Mouse (Mus musculus): ENCODE measurements at regions not wholly inside any gene's neighbourhood (a gene's known extent, or its start where the extent isn't known, plus 50 kb on each side); places are given as distances from the start of the nearest gene placed in this dataset.
A peak's percentile ranks its signal among the peaks of the same experiment; 100 is the strongest.

- WGBS, result 84% methylated on average over 6 of the region's 6 CpGs
- H3K9me3 ChIP-seq, result no peaks in the 10 kb centered on the region
- DNase-seq (ENCODE audit: extremely low spot score, low spot score), result no peak
- no peak overlapping the region for H3K4me3 ChIP-seq
- peaks cover 16% of the 10 kb centered on the region for H3K4me1 ChIP-seq
- no peaks in the 10 kb centered on the region for H3K36me3 ChIP-seq (replicated peaks)
- H3K27ac ChIP-seq, result no peak overlapping the region
- no peaks in the 10 kb centered on the region for H3K27me3 ChIP-seq (ENCODE audit: poor library complexity, severe bottlenecking)
These were observed 574.6 kb downstream of the Stpg2 start for GRCm38 (mm10) chr3:139780054-139780453.

DNA sequence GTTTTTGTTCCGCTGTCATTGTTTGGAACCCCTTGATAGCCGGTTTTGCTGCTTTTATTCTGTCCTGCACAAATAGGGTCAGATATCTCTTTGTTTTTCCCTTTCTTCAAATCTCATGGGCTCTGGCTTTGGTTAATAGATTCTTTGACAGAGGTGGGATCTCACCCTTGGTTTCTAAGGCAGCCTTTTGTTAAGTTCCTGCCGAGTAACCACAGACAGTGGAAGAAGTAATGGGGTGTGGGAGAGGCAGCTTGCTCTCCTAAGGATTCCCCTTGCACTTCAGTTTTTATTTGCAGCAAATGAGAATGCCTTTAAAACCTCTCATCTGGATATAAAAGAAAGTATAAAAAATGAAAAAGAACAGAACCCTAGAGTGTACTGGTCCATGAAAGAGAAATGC, 577.9 kb downstream of the Stpg2 start:
- no peak for DNase-seq (ENCODE audit: extremely low spot score, low spot score)
- no peaks in the 10 kb centered on the region for H3K36me3 ChIP-seq (replicated peaks)
- H3K4me1 ChIP-seq, result peaks cover 16% of the 10 kb centered on the region
- no peak overlapping the region for H3K4me3 ChIP-seq
- H3K27ac ChIP-seq, result no peak overlapping the region
- H3K27me3 ChIP-seq (ENCODE audit: poor library complexity, severe bottlenecking), result no peaks in the 10 kb centered on the region
- H3K9me3 ChIP-seq, result no peaks in the 10 kb centered on the region
- WGBS, result 39% methylated on average over 3 of the region's 3 CpGs

GRCm38 (mm10) chr3:139786510-139786909, 581.0 kb downstream of the Stpg2 start:
- peaks cover 16% of the 10 kb centered on the region for H3K4me1 ChIP-seq
- WGBS, result 88% methylated on average over 1 of the region's 1 CpGs
- no peak overlapping the region for H3K27ac ChIP-seq
- H3K36me3 ChIP-seq (replicated peaks), result no peaks in the 10 kb centered on the region
- no peak overlapping the region for H3K4me3 ChIP-seq
- no peaks in the 10 kb centered on the region for H3K27me3 ChIP-seq (ENCODE audit: poor library complexity, severe bottlenecking)
- no peaks in the 10 kb centered on the region for H3K9me3 ChIP-seq
- DNase-seq (ENCODE audit: extremely low spot score, low spot score), result no peak

- H3K36me3 ChIP-seq (replicated peaks), result no peaks in the 10 kb centered on the region
- whole genome bisulfite sequencing, result 96% methylated on average over 2 of the region's 2 CpGs
- peaks cover 4% of the 10 kb centered on the region for H3K4me1 ChIP-seq
- no peak overlapping the region for H3K27ac ChIP-seq
- no peak overlapping the region for H3K4me3 ChIP-seq
- DNase-seq (ENCODE audit: extremely low spot score, low spot score), result no peak
- H3K9me3 ChIP-seq, result no peaks in the 10 kb centered on the region
- no peaks in the 10 kb centered on the region for H3K27me3 ChIP-seq (ENCODE audit: poor library complexity, severe bottlenecking)
These were observed 583.4 kb downstream of the Stpg2 start for GRCm38 (mm10) chr3:139788854-139789253.

- Histone ChIP-seq H3K9me3 (no peaks in the 10 kb centered on the region), H3K4me3 (no peak overlapping the region), H3K4me1 (no peaks in the 10 kb centered on the region), H3K36me3 (replicated peaks) (no peaks in the 10 kb centered on the region), H3K27me3 (ENCODE audit: poor library complexity, severe bottlenecking) (no peaks in the 10 kb centered on the region), H3K27ac (no peak overlapping the region)
- WGBS, result 85% methylated on average over 1 of the region's 1 CpGs
- no peak for DNase-seq (ENCODE audit: extremely low spot score, low spot score)
These were observed 591.2 kb downstream of the Stpg2 start for GRCm38 (mm10) chr3:139796685-139797084.

- Histone ChIP-seq H3K27me3 (ENCODE audit: poor library complexity, severe bottlenecking) (no peaks in the 10 kb centered on the region), H3K27ac (no peak overlapping the region), H3K4me1 (peaks cover 13% of the 10 kb centered on the region), H3K36me3 (replicated peaks) (no peaks in the 10 kb centered on the region), H3K4me3 (no peak overlapping the region), H3K9me3 (no peaks in the 10 kb centered on the region)
- 97% methylated on average over 2 of the region's 2 CpGs for WGBS
- DNase-seq (ENCODE audit: extremely low spot score, low spot score), result no peak
These were observed 593.6 kb downstream of the Stpg2 start for GRCm38 (mm10) chr3:139799059-139799458.

DNA sequence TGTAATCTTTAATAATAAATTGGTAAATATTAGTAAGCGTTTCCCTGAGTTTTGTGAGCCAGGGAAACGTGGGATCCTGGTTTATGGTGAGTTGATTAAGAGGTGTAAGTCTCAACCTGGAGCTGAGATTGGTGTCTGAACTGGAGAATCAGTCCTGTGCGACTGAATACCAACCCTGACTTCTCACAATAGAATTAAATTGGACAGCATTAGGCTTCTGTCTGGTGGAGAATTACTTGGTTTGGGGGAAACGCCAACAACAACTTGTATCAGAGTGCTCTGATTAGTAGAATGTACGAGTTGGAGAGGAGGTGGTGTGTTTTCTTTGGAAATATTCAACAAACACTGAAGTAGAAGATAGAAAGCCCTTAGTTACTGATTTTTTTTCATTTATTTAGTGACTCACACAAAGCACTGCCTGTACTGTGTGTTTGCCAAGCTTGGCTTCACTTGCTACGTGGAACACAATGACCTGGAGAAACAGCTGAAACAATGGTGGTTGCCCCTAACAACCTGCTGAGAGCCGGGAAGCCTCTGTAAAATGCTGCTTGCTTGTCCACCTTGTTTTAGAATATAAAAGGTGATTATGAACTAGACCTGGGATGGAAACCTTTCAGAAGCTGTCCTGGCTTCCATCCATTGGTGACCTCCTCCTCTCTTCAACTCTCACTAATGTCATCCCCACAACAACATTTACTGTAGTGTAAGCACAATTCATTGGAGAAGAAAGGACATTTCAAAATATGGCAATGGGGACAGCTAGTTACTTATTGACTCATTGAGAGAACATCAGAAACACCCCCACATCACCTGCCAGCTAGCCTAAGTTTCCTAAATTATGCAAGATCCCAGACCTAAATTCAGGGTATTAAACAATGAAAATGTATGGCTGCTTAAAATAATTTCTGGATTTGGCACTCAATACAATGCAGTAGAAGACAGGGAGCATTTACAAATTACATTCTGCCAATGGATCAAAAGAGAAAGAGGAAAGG, 597.5 kb downstream of the Stpg2 start:
- Histone ChIP-seq H3K9me3 (no peaks in the 10 kb centered on the region), H3K27me3 (ENCODE audit: poor library complexity, severe bottlenecking) (no peaks in the 10 kb centered on the region), H3K27ac (0 out of 2 replicates have a peak overlapping the region, but pooled peaks have one; percentile 35), H3K4me1 (peaks cover 13% of the 10 kb centered on the region), H3K4me3 (no peak overlapping the region), H3K36me3 (replicated peaks) (no peaks in the 10 kb centered on the region)
- DNase-seq (ENCODE audit: extremely low spot score, low spot score), result no peak
- WGBS, result 55% methylated on average over 7 of the region's 7 CpGs

DNA sequence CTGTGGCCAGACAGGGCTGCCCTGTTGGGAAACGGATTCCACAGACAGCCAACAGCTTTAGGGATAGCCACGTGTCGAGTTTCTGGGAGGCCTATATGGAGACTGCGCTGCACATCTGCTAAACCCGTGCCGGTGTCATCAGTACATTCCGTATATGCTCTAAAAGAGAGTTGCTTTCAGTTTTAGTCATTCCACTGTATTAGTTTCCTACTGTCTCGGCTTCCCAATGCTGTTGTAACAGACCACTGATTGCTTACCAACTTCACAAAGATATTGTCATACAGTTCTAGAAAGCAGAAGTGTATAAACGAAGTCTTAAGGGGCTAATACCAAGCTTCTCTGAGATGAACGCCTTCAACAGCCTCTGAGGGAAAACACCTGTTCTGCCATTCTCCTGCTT, 622.5 kb downstream of the Stpg2 start:
- WGBS, result 89% methylated on average over 10 of the region's 10 CpGs
- Histone ChIP-seq H3K36me3 (replicated peaks) (no peaks in the 10 kb centered on the region), H3K4me3 (no peak overlapping the region), H3K9me3 (no peaks in the 10 kb centered on the region), H3K4me1 (no peaks in the 10 kb centered on the region), H3K27ac (no peak overlapping the region), H3K27me3 (ENCODE audit: poor library complexity, severe bottlenecking) (no peaks in the 10 kb centered on the region)
- no peak for DNase-seq (ENCODE audit: extremely low spot score, low spot score)

DNA sequence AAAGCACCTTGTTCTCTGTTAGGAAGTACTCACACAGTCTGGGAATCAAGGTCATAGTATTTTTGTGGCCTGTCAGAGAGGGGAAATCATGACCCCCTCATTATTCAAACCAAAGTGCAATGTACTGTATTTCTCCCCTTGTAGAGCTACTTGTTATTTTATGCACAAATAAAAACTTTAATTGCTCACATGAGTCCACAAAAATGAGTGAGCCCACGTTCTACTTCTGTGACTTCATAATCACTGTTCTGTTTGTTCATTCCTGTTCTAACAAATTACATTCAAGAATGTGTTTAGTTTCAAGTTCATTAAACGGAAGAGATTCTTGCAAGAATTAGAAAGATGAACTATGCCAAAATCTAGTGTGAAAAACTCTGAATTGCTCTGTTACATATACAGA, 623.1 kb downstream of the Stpg2 start:
- H3K27ac ChIP-seq, result no peak overlapping the region
- H3K27me3 ChIP-seq (ENCODE audit: poor library complexity, severe bottlenecking), result no peaks in the 10 kb centered on the region
- 90% methylated on average over 2 of the region's 2 CpGs for WGBS
- no peaks in the 10 kb centered on the region for H3K9me3 ChIP-seq
- H3K4me1 ChIP-seq, result no peaks in the 10 kb centered on the region
- no peak overlapping the region for H3K4me3 ChIP-seq
- no peaks in the 10 kb centered on the region for H3K36me3 ChIP-seq (replicated peaks)
- no peak for DNase-seq (ENCODE audit: extremely low spot score, low spot score)

DNA sequence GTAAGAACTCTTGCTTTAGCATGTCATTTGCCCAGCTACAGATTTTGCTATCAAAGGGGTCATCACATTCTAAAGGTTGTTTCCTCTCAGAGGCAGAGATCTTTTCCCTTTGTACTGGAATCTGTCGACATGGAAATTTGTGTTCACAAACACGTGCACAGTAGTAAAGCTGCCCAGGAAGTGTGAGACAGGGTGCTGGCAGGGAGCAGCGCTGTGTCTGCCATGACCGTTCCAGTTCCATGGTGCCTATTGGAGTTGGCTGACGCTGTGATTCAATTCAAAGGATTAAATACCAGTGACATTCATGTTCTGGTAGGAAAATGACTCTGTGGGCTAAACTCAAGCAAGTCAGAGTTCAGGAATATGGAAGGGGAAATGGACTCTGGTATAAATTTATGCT, 627.1 kb downstream of the Stpg2 start:
- 89% methylated on average over 5 of the region's 5 CpGs for WGBS
- no peak for DNase-seq (ENCODE audit: extremely low spot score, low spot score)
- Histone ChIP-seq H3K4me1 (no peaks in the 10 kb centered on the region), H3K9me3 (no peaks in the 10 kb centered on the region), H3K36me3 (replicated peaks) (no peaks in the 10 kb centered on the region), H3K4me3 (no peak overlapping the region), H3K27me3 (ENCODE audit: poor library complexity, severe bottlenecking) (no peaks in the 10 kb centered on the region), H3K27ac (no peak overlapping the region)

DNA sequence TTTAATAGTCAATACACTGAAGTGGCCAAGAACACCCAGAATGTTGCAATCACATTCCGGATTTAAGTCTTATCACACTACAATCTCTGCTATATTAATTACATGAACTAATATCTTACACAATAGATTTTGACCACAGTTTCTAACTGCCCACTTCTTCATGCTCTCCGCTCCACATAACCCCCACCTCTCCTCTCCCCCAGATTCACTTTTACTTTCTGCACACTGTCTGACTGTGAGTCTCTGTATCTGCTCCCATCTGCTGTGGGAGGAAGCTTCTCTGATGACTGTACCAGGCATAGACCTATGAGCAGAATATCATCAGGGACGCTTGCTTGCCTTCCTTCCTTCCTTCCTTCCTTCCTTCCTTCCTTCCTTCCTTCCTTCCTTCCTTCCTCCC, 636.5 kb downstream of the Stpg2 start:
- no peak overlapping the region for H3K27ac ChIP-seq
- 94% methylated on average over 3 of the region's 3 CpGs for WGBS
- no peak overlapping the region for H3K4me3 ChIP-seq
- no peaks in the 10 kb centered on the region for H3K4me1 ChIP-seq
- no peaks in the 10 kb centered on the region for H3K9me3 ChIP-seq
- H3K36me3 ChIP-seq (replicated peaks), result no peaks in the 10 kb centered on the region
- DNase-seq (ENCODE audit: extremely low spot score, low spot score), result no peak
- no peaks in the 10 kb centered on the region for H3K27me3 ChIP-seq (ENCODE audit: poor library complexity, severe bottlenecking)

DNA sequence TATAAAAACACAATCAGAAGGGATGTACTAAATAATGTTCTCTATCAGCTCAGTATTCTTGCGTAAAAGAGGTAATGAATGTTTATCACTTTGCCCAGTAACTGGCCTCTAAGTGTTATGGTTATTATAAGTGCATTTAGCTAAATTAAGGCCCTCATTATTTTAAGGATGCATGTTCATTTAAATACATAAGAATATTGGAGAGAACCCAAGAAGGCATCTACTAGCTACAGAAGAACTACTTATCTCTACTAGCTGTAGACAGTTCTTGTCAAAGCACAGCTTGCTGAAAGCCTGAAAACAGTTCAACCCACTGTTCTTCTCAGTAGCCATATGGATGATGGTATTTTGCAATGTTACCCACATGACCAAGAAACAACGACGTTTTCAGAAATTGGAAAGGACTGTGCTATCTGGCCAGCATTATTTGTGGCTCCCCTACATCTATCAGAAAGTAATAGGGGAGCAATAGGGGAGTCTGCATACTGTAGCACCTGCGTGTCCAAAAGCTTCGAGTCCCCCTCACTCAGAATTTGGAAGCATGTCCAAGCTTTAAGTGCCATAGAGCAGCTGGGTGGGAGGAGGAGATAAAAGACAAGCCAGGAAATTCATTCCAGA, 637.6 kb downstream of the Stpg2 start:
- WGBS, result 91% methylated on average over 5 of the region's 5 CpGs
- Histone ChIP-seq H3K4me1 (0 out of 2 replicates have a peak, but pooled peaks cover 3% of the 10 kb centered on the region), H3K4me3 (no peak overlapping the region)

GRCm38 (mm10) chr3:139844443-139844842, 638.9 kb downstream of the Stpg2 start:
- no peak overlapping the region for H3K27ac ChIP-seq
- H3K4me1 ChIP-seq, result 0 out of 2 replicates have a peak, but pooled peaks cover 3% of the 10 kb centered on the region
- no peaks in the 10 kb centered on the region for H3K27me3 ChIP-seq (ENCODE audit: poor library complexity, severe bottlenecking)
- no peaks in the 10 kb centered on the region for H3K36me3 ChIP-seq (replicated peaks)
- no peak overlapping the region for H3K4me3 ChIP-seq
- H3K9me3 ChIP-seq, result no peaks in the 10 kb centered on the region
- DNase-seq (ENCODE audit: extremely low spot score, low spot score), result no peak
- WGBS, result 84% methylated on average over 3 of the region's 3 CpGs

More for the DNA sequence above, 637.6 kb downstream of the Stpg2 start:
- H3K27me3 ChIP-seq (ENCODE audit: poor library complexity, severe bottlenecking), result no peaks in the 10 kb centered on the region
- H3K36me3 ChIP-seq (replicated peaks), result no peaks in the 10 kb centered on the region
- no peak for DNase-seq (ENCODE audit: extremely low spot score, low spot score)
- no peak overlapping the region for H3K27ac ChIP-seq
- H3K9me3 ChIP-seq, result no peaks in the 10 kb centered on the region

All from forebrain, embryonic 10.5 days (tissue).